Mouse (Mus musculus) MEL (cell line): Measurements from ENCODE around the gene Rnf212b.

Experiments
- CHD1 ChIP-seq: IDR thresholded peaks from 2 replicates; pipeline ENCODE4 v1.6.1; 2012; ENCODE audit warnings: low read depth, mild to moderate bottlenecking, inconsistent platforms, low read length, improper control_type of control experiment
- POLR2A ChIP-seq, 2 experiments: IDR thresholded peaks; 2 replicates each; pipeline ENCODE4 v1.6.1; 2011 to 2012; ENCODE audit warnings: low read length in 2 of 2, mild to moderate bottlenecking in 2 of 2, control low read depth in 1 of 2, improper control_type of control experiment in 1 of 2, low read depth in 1 of 2, moderate library complexity in 1 of 2; ENCODE audit not compliant: control insufficient read depth in 1 of 2, insufficient read depth in 1 of 2, poor library complexity in 1 of 2

DNA sequence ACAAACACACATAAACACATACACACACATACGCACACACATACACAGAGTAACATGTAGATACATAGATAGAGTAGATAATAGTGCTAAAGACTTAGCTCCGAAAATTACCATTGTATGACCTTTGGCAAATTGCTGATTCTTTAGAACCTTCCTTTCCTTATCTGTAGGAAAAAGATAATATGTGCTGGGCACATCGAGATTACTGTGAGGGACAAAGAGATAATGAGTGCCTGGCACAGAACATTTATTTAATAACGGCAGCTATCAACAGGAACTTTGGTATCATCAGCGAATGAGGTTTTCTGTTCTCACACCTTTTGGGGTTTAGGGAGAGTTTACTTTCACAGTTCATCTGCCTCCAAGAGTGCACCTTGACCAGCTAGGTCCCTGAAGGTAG lies 37.2 kb upstream of the Rnf212b start:
- TF ChIP-seq POLR2A (IDR thresholded peaks at IDR 0.05; ENCODE audit: control insufficient read depth in 1 of 2, insufficient read depth in 1 of 2, low read depth in 1 of 2, low read length in 2 of 2, poor library complexity in 1 of 2) = no peak
- no peak for TF ChIP-seq CHD1
